Comparison of ENCODE assay signal across 8 mouse cellular contexts in the genomic region with DNA sequence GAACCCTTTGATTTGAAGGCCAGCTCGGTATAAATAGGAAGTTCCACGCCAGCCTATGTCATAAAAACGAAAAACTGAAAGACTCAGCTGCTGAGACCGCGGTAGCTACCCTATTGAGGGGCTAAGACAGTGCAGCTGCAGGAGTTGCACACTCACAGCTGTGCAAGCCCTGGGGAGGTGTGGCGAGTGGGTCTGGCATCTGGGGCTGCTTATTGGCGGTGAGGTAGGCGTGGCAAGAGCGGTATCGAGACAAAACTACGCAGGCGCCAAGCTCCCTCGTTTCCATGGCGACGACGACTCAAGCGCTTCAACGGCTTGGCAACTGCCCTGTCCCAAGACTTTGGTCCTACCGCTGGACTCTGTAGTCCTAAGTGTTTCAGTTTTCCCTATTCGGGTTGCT. TPM values are rescaled to one million over a fixed set of nuclear protein-coding genes. Genes with fewer than 3 reads are reported as not detected.
DNase-seq lines count a peak whose midpoint lies in the region; ATAC-seq and TF ChIP-seq lines count a peak whose summit lies in the region.

A gene (plus strand): TSS at position 273 of the 400 bp plus-strand sequence.

- peak within 1 kb of the TSS; percentile 24 for H3K4me3 ChIP-seq in hindbrain, postnatal 0 days (ENCODE audit: low read length)

- H3K4me2 ChIP-seq in hindbrain, postnatal 0 days (ENCODE audit: low read depth, low read length): peak within 1 kb of the TSS; percentile 50

- peaks cover 26% of the 10 kb centered on the region for H3K4me1 ChIP-seq in hindbrain, postnatal 0 days (ENCODE audit: insufficient read depth, low read length)

- TF ChIP-seq CTCF in hindbrain, postnatal 0 days (IDR thresholded peaks at IDR 0.05; ENCODE audit: low read depth): no peak

- ATAC-seq in hindbrain, postnatal 0 days: peak; percentile 71

- H3K27ac ChIP-seq in hindbrain, postnatal 0 days: peak within 1 kb of the TSS; percentile 41; the same call in 1 of the 2 replicates

- H3K9ac ChIP-seq in hindbrain, postnatal 0 days (replicated peaks; ENCODE audit: low read length): 0 out of 2 replicates have a peak within 1 kb of the TSS, but pooled peaks have one; percentile 21

- no peaks in the 10 kb centered on the region; the same call in 1 of the 2 replicates for H3K36me3 ChIP-seq in hindbrain, postnatal 0 days (ENCODE audit: insufficient read depth, low read length)

- 0 out of 2 replicates have a peak, but pooled peaks cover 7% of the 10 kb centered on the region for H3K27me3 ChIP-seq in hindbrain, postnatal 0 days (ENCODE audit: insufficient read depth, low read length)

- DNase-seq in ZHBTc4 (ENCODE audit: low read depth, low spot score): peak; percentile 90
- DNase-seq in embryo, embryonic 10.5 days (ENCODE audit: low spot score): peak; percentile 98
- peak; percentile 85 for DNase-seq in gastrocnemius, postnatal 10 days
- peak; percentile 94 for DNase-seq in hindbrain, postnatal 0 days (ENCODE audit: low spot score)
- DNase-seq in left cerebral cortex, adult 8-10 months (ENCODE audit: low spot score in 2 of 2): peak; percentile 72 to 90
- peak; percentile 92 to 94 for DNase-seq in lung, postnatal 4 days
- DNase-seq in right cerebral cortex, adult 18-20 months: peak; percentile 92
- DNase-seq in urinary bladder, postnatal 25 days (ENCODE audit: low spot score): peak; percentile 73

- no peaks in the 10 kb centered on the region for H3K9me3 ChIP-seq in hindbrain, postnatal 0 days (ENCODE audit: low read length)

- WGBS in hindbrain, postnatal 0 days: 3% methylated on average over 20 of the region's 20 CpGs

RNA-seq across cellular contexts. Expression of the gene that starts here (rescaled TPM):
- under 1 TPM in 1 of 2 experiments, not detected in 1; 0.18 TPM for total RNA-seq in gastrocnemius, postnatal 10 days (2021)
- 1.8 and 10.9 TPM in 2 replicates for total RNA-seq in hindbrain, postnatal 0 days (2014; rRNA removed)
- 3.5 and 3.7 TPM in 2 replicates for polyA plus RNA-seq in hindbrain, postnatal 0 days (2015; fragmentation: Nextera tagmentation; extraction: Ambion mirVana)
- total RNA-seq in left cerebral cortex, adult 8-10 months (2022): 1 to 10 TPM; 5.1 to 8.3 (median 6.3) TPM

Comparison
In these comparisons a context has a peak if more than half of its experiments do, and no peak if none do; other contexts are left out.
1. Peak in every context shown above with its lines: DNase-seq, ATAC-seq, H3K4me3 ChIP-seq and H3K27ac ChIP-seq.
2. Peak in DNase-seq in gastrocnemius, postnatal 10 days; RNA of the gene not detected or under 1 TPM.